Mouse (Mus musculus) embryo, embryonic 11.5 days (tissue): ENCODE measurements around the gene Epha4.

Experiments used
- DNase-seq: peaks from one replicate; pipeline ENCODE4 v3.0.0-alpha.2; 2012; ENCODE audit warnings: low read depth, low spot score

Gene Epha4

GRCm38 (mm10) chr1:77512431-77513195 lies 2.3 kb downstream of the Epha4 start:
- DNase-seq, result no peak

- no peak for DNase-seq
Observed at GRCm38 (mm10) chr1:77512059-77512407, 2.9 kb downstream of the Epha4 start.

- DNase-seq, result no peak
Observed at GRCm38 (mm10) chr1:77511372-77512058, 3.4 kb downstream of the Epha4 start.

GRCm38 (mm10) chr1:77510623-77511022 lies 4.3 kb downstream of the Epha4 start:
- no peak for DNase-seq

- no peak for DNase-seq
Observed at GRCm38 (mm10) chr1:77506856-77507200, 8.1 kb downstream of the Epha4 start.

- DNase-seq, result no peak
Observed at GRCm38 (mm10) chr1:77506038-77506855, 8.6 kb downstream of the Epha4 start.

- DNase-seq, result no peak
Observed at GRCm38 (mm10) chr1:77505263-77505662, 9.6 kb downstream of the Epha4 start.

GRCm38 (mm10) chr1:77504813-77505212 lies 10.1 kb downstream of the Epha4 start:
- DNase-seq, result no peak

GRCm38 (mm10) chr1:77503711-77504181 lies 11.1 kb downstream of the Epha4 start:
- no peak for DNase-seq

- no peak for DNase-seq
Observed at GRCm38 (mm10) chr1:77502554-77503119, 12.3 kb downstream of the Epha4 start.

GRCm38 (mm10) chr1:77501363-77501933 lies 13.4 kb downstream of the Epha4 start:
- no peak for DNase-seq

- DNase-seq, result no peak
Observed at GRCm38 (mm10) chr1:77497506-77497905, 17.4 kb downstream of the Epha4 start.

GRCm38 (mm10) chr1:77496468-77497181 lies 18.3 kb downstream of the Epha4 start:
- peak; percentile 29 for DNase-seq

GRCm38 (mm10) chr1:77495790-77496158 lies 19.1 kb downstream of the Epha4 start:
- no peak for DNase-seq

GRCm38 (mm10) chr1:77495030-77495789 lies 19.7 kb downstream of the Epha4 start:
- DNase-seq, result peak; percentile 26

- DNase-seq, result no peak
Observed at GRCm38 (mm10) chr1:77493841-77494635, 20.9 kb downstream of the Epha4 start.

GRCm38 (mm10) chr1:77490166-77490565 lies 24.7 kb downstream of the Epha4 start:
- no peak for DNase-seq

- DNase-seq, result no peak
Observed at GRCm38 (mm10) chr1:77489387-77489786, 25.5 kb downstream of the Epha4 start.

- no peak for DNase-seq
Observed at GRCm38 (mm10) chr1:77487856-77488462, 26.9 kb downstream of the Epha4 start.
